Mouse (Mus musculus): ENCODE measurements at regions not wholly inside any gene's neighbourhood (a gene's known extent, or its start where the extent isn't known, plus 50 kb on each side); places are given as distances from the start of the nearest gene placed in this dataset.

DNA sequence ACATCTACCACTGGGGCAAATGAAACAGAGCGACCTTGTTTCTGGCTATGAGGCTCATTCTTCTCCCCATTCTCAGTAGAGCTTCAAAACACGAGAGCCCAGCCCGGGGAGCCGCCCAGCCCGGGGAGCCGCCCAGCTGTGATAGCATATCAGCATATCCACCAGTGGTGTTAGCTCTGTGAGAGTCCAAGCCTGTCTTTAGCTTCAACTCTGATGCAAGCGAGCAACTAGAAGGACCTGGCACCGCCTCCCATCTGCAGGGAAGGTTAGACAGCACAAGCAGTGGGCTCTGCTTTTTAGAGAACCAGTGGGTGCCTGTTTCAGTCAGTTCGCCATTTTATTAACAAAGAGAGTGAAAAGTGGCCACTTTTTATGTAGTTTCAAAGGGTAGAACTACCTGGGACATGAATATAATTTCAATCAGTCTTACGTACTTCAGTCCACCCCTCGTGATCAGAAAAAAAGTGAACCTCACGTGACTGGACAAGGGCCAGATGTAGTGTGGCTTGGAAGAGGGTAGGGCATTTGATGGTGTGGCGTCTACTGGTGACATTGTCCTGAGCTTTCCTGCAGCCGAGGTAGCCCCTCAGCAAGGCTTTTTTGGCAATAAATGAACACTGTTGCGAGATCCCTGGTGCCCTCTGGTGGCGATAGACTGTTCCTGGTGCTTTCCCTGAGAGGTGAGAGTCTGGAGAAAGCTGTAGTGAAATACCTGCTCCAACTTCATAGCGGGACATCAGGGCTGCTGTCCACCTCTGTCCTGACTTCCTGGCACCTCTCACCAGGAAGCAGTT is 121.0 kb downstream of the Amer3 start:
- Histone ChIP-seq H3K9me3 (replicated peaks) (no peaks in the 10 kb centered on the region), H3K27ac (no peak overlapping the region), H3K4me3 (no peak overlapping the region), H3K36me3 (no peaks in the 10 kb centered on the region), H3K27me3 (ENCODE audit: low read depth, poor library complexity, severe bottlenecking) (no peaks in the 10 kb centered on the region), H3K4me1 (no peaks in the 10 kb centered on the region)
- WGBS: 48% methylated on average over 17 of the region's 17 CpGs
- DNase-seq (ENCODE audit: low spot score): peak; percentile 73

DNA sequence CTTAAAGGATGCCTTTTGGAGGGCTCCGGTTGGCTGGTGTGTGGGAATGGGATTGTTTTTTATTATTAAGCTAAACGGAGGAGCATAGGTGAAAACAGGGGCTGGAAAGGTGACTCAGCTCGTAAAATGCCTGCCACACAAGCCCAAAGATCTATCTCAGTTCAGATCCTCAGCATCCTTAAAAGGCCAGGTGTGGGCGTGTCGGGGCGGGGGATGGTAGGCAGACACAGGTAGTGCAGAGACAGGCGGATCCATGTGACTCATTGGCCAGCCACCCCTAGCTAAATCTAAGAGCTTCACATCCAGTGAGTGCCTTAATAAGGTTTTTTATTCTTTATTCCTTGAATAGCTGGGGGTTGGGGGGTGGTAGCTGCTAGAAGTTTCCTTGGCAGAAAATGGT is 122.0 kb downstream of the Amer3 start:
- Histone ChIP-seq H3K27me3 (ENCODE audit: low read depth, poor library complexity, severe bottlenecking) (no peaks in the 10 kb centered on the region), H3K36me3 (no peaks in the 10 kb centered on the region), H3K4me3 (no peak overlapping the region), H3K9me3 (replicated peaks) (no peaks in the 10 kb centered on the region), H3K27ac (no peak overlapping the region), H3K4me1 (no peaks in the 10 kb centered on the region)
- DNase-seq (ENCODE audit: low spot score): no peak
- 74% methylated on average over 7 of the region's 7 CpGs for WGBS

DNA sequence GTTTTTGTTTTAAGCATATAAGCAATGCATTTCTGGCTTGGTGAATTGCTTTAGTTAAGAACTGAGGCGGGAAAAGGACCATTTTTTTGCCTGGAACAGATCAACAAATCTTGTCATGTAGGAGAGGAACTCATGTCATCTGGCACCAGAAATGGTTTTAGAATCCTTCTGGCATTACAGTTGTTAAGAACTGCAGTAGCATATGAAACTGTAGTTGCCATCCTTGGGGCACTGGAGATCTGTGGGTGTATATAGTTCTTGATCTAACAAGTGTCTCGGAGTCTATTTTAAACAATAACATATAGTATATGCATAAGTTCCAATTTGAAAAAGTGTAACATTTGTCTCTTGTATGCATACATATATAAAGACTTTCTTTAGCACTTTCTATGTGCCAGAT is 129.6 kb downstream of the Amer3 start:
- H3K4me3 ChIP-seq: no peak overlapping the region
- no peaks in the 10 kb centered on the region for H3K9me3 ChIP-seq (replicated peaks)
- WGBS: 90% methylated on average over 2 of the region's 2 CpGs
- no peak overlapping the region for H3K27ac ChIP-seq
- no peaks in the 10 kb centered on the region for H3K36me3 ChIP-seq
- no peaks in the 10 kb centered on the region for H3K27me3 ChIP-seq (ENCODE audit: low read depth, poor library complexity, severe bottlenecking)
- DNase-seq (ENCODE audit: low spot score): no peak
- no peaks in the 10 kb centered on the region for H3K4me1 ChIP-seq

DNA sequence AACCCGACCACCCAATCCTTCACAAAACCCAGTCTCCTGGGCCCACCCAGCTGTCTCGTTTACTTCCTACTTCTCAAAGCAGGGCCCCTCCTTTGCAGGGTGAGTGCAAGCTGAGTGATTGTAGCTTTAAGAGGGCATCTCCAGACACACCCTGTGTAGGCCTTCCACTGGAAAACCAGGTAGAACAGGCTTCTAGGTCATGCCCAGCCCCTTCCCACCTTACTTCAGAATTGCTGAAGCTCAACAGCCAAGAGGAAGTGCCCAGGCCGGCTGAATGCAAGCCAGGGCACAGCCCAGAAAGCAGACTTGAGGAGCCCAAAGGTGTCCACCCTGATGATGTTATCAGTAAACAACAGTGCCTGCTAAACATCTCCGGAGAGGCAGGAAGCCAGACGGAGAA is 120.2 kb downstream of the Fam168b start:
- no peak for DNase-seq (ENCODE audit: low spot score)
- no peaks in the 10 kb centered on the region for H3K9me3 ChIP-seq (replicated peaks)
- no peaks in the 10 kb centered on the region for H3K4me1 ChIP-seq
- H3K36me3 ChIP-seq: no peaks in the 10 kb centered on the region
- no peak overlapping the region for H3K4me3 ChIP-seq
- H3K27me3 ChIP-seq (ENCODE audit: low read depth, poor library complexity, severe bottlenecking): no peaks in the 10 kb centered on the region
- 67% methylated on average over 5 of the region's 5 CpGs for WGBS
- no peak overlapping the region for H3K27ac ChIP-seq

DNA sequence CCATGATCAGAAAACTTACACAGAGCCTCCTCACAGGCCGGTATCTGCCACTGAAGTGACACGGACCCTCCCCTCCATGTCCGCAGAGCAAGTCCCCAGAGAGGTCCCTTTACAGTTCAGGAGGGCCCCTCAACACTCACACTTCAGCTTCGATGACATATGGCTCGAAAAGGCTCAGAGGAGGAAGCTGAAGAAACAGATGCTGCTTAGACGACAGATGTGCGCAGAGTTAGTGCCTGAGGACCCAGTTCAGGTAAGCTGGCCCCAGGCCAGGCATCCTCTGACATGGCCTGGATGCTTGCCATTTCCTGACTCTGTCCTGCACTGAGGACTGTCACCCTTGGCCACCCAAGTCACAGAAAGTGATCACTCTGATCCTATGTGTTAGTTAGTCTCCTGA is 110.7 kb downstream of the Fam168b start:
- Histone ChIP-seq H3K27ac (no peak overlapping the region), H3K27me3 (ENCODE audit: low read depth, poor library complexity, severe bottlenecking) (no peaks in the 10 kb centered on the region), H3K4me1 (no peaks in the 10 kb centered on the region), H3K9me3 (replicated peaks) (no peaks in the 10 kb centered on the region), H3K36me3 (no peaks in the 10 kb centered on the region), H3K4me3 (no peak overlapping the region)
- DNase-seq (ENCODE audit: low spot score): no peak
- WGBS: 74% methylated on average over 7 of the region's 7 CpGs

DNA sequence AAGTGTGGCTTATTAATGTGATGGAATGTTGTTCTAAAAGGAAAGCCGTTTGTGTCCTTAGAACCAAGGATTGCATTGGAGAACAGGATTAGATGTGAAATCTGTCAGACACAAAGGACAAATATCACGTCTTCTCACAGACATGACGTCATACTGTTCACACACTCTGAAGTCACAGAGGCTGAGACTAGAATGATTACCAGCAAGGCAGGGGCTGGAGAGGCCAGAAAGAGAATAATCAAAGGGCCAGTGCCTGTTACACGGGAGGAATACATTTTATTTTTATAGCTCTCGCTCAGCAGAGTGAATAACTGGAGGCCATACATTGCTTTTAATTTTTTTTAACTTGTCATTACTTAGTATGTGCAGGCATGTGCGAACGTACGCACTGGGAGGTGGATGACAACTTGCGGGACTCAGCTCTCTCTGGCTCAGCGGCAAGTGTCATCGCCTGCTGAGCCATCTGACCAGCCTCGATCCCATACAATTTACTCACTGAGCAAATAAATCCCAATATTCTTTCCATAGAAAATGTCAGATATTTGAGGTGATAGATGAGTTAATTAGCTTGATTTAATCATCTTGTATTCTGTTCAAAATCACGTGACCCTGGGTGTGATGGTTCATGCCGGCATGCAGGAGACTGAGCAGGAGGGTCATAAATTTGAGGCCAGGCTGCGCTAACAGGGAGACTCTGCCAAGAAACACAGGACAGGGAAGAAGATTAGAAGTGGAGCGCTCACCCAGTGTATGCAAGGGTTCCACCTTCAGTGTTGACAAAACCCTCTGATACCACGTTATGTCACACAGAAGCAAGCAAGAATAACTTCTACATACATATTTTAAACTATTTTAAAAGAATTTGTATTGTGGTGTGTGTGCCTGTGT is 109.6 kb downstream of the Fam168b start:
- 84% methylated on average over 17 of the region's 17 CpGs for WGBS
- Histone ChIP-seq H3K27me3 (ENCODE audit: low read depth, poor library complexity, severe bottlenecking) (no peaks in the 10 kb centered on the region), H3K27ac (no peak overlapping the region), H3K4me3 (no peak overlapping the region), H3K36me3 (no peaks in the 10 kb centered on the region), H3K4me1 (no peaks in the 10 kb centered on the region), H3K9me3 (replicated peaks) (no peaks in the 10 kb centered on the region)
- no peak for DNase-seq (ENCODE audit: low spot score)

DNA sequence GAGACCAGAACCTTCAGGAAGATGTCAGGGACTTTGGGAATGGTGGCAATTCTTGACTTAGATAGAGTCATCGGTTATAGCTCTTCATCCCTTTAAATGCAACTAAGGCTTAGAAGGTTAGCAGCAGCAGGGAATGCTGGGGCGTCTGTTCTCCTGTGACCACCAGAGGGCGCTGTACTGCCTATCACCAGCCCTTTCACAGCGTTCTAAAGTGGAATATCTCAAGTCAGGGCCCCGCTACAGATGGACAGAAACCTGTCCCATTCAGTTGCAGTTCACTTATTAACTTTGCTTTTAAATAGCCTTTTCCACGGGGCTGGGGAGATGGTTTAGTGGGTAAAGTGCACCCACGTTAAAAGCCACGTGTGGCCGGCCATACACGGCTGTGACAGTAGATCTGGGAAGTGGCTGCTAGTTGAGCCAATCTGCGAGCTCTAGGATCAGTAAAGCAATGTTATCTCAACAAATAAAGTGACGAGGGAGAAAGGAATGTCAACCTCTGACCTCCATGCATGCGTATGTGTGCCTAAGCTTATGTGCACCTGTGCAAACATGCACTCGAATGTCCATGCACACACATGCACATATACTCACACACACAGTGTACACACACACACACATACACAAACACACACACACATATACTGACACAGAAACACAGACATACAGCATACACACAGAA is 104.3 kb downstream of the Fam168b start:
- peak; percentile 80 for DNase-seq (ENCODE audit: low spot score)

DNA sequence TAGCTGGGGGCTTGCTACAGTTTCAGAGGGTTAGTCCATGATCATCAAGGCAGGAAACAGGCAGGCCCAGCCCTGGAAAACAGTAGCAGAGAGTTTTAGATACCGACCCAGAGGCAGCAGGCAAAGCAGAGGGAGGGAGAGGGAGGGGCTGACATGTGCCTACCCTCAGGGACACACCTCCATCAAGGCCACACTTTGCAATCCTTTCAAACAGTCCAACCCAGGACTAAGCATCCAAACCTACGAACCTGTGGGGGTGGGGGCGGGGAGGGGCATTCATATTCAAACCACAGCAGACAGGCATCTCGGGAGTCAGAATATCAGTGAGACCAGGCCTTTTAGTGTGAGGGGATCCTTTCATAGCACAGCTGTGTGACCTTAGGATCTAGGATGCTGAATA is 103.2 kb downstream of the Fam168b start:
- no peaks in the 10 kb centered on the region for H3K27me3 ChIP-seq (ENCODE audit: low read depth, poor library complexity, severe bottlenecking)
- H3K4me3 ChIP-seq: no peak overlapping the region
- H3K9me3 ChIP-seq (replicated peaks): no peaks in the 10 kb centered on the region
- H3K36me3 ChIP-seq: no peaks in the 10 kb centered on the region
- no peak overlapping the region for H3K27ac ChIP-seq
- DNase-seq (ENCODE audit: low spot score): no peak
- whole genome bisulfite sequencing: 69% methylated on average over 4 of the region's 4 CpGs
- H3K4me1 ChIP-seq: no peaks in the 10 kb centered on the region

More for the DNA sequence above, 104.3 kb downstream of the Fam168b start:
- no peak overlapping the region for H3K27ac ChIP-seq
- no peaks in the 10 kb centered on the region for H3K27me3 ChIP-seq (ENCODE audit: low read depth, poor library complexity, severe bottlenecking)
- no peaks in the 10 kb centered on the region for H3K9me3 ChIP-seq (replicated peaks)
- 56% methylated on average over 14 of the region's 14 CpGs for WGBS
- H3K36me3 ChIP-seq: no peaks in the 10 kb centered on the region
- H3K4me1 ChIP-seq: no peaks in the 10 kb centered on the region
- H3K4me3 ChIP-seq: no peak overlapping the region

DNA sequence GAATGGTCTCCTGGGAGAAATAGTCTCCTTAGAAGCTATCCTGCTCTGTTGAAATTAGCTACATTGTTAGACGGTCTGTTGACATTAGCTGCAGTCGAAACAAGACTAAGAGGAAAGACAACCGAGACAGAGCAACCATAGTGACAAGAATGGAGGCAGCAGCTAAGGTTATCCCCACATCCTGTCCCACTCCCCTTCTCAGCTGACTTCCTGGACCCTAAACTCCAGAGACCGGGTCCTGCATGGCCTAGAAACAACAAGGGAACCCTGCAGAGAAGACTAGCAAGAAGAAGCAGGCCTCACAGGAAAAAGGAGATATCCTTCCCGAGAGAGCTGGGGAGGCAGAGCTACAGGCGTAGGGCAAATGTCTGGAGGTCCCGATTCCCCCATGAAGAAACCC is 102.0 kb downstream of the Fam168b start:
- Histone ChIP-seq H3K4me1 (no peaks in the 10 kb centered on the region), H3K9me3 (replicated peaks) (no peaks in the 10 kb centered on the region), H3K27ac (no peak overlapping the region), H3K27me3 (ENCODE audit: low read depth, poor library complexity, severe bottlenecking) (no peaks in the 10 kb centered on the region), H3K36me3 (no peaks in the 10 kb centered on the region), H3K4me3 (no peak overlapping the region)
- no peak for DNase-seq (ENCODE audit: low spot score)
- WGBS: 75% methylated on average over 7 of the region's 7 CpGs

DNA sequence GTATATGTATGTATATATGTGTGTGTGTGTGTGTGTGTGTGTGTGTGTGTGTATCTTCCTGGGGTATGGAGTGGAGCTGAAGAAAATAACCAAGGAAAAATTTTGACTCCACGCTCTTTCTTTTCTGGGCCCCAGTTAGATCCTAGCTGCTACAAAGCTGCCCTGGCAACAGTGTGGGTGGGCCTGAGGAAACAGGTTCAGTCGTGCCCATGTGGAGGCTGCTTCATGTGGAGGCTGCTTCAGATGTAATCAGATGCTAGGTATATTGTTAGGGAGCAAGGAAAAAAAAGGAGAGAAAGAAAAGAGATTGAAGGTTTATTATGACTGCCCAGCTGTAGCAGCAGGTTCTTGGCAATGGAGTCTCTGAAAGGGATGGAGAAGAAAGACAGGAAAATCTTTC is 100.6 kb downstream of the Fam168b start:
- DNase-seq (ENCODE audit: low spot score): no peak
- H3K4me1 ChIP-seq: no peaks in the 10 kb centered on the region
- H3K36me3 ChIP-seq: no peaks in the 10 kb centered on the region
- H3K27me3 ChIP-seq (ENCODE audit: low read depth, poor library complexity, severe bottlenecking): no peaks in the 10 kb centered on the region; the same call in 1 of the 2 replicates
- H3K4me3 ChIP-seq: no peak overlapping the region
- no peak overlapping the region for H3K27ac ChIP-seq
- H3K9me3 ChIP-seq (replicated peaks): no peaks in the 10 kb centered on the region
- 66% methylated on average over 2 of the region's 2 CpGs for WGBS

DNA sequence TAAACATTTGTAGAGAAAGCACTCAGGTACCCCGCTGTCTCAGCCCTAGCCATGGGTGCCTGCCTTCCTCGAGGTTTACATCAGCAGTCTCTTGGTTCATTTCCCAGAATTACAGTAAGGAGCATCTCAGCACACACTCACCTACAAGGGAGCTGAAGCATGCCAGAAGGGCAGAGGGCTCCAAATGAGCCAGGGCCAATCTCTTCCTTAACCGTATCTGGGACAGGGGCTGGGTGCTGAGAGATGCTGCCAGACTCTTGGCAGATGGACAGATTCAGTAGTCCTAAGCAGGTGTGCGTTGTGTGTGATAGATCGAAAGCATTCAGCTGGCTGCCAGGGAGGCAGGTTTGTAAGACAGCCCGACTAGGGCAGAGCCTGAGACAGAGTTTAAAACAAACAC is 97.0 kb downstream of the Fam168b start:
- WGBS: 85% methylated on average over 6 of the region's 6 CpGs
- Histone ChIP-seq H3K4me3 (no peak overlapping the region), H3K27me3 (ENCODE audit: low read depth, poor library complexity, severe bottlenecking) (peaks cover 34% of the 10 kb centered on the region), H3K27ac (no peak overlapping the region), H3K9me3 (replicated peaks) (no peaks in the 10 kb centered on the region), H3K4me1 (peaks cover 18% of the 10 kb centered on the region), H3K36me3 (no peaks in the 10 kb centered on the region)
- DNase-seq (ENCODE audit: low spot score): no peak

DNA sequence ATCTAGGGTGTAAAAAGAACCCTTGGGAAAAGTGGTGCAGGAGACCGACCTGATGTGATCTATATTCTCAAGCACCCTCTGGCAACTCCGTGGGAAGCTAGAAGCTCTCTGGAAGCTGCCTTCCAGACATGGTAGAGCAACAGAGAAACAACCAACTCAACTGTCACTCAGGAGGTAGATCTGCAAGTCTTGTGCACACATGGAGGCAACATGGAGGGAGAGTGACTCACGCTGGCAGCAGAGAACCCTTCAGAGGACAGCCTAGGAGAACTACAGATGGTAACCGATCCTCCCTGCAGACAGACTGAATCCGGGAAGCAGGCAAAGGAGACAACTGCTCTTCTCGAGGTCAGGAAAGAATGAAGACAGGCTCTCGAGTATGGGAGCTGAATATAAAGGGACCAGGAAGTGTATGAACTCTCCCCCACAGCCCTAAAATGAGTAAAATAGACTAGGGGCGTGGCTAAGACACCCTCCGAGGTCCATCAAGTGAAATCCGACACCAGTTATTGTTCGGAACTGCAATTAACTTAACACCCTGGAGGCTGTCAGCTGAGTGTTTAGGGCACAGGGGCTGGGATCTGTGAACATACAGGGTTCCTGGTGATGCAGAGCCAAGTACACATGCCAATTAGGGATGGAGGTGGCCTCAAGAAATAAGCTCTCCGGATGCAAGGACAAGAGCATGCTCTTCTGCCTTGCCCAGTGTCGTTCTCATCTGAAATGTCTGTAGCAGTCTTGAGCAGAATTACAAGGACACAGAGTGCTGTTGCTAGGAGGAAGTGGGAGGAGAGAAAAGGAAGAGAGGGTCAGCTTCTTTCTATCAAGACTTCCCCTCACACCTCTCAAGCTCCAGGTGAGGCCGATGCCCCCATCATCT is 93.5 kb downstream of the Fam168b start:
- no peaks in the 10 kb centered on the region for H3K9me3 ChIP-seq (replicated peaks)
- H3K36me3 ChIP-seq: no peaks in the 10 kb centered on the region
- H3K4me3 ChIP-seq: peak overlapping the region; percentile 77
- H3K27me3 ChIP-seq (ENCODE audit: low read depth, poor library complexity, severe bottlenecking): peaks cover 68% of the 10 kb centered on the region
- DNase-seq (ENCODE audit: low spot score): no peak
- H3K4me1 ChIP-seq: peaks cover 25% of the 10 kb centered on the region
- WGBS: 11% methylated on average over 14 of the region's 14 CpGs
- no peak overlapping the region for H3K27ac ChIP-seq
